Mouse (Mus musculus): Measurements from ENCODE around the gene Fuca1.
A peak's percentile ranks its signal among the peaks of the same experiment; 100 is the strongest.
"Not testable (repeated sequence)": the region's sequence is repeated elsewhere in the genome, so short reads cannot be mapped to it uniquely, and the experiment has no call there.

Gene Fuca1

DNA sequence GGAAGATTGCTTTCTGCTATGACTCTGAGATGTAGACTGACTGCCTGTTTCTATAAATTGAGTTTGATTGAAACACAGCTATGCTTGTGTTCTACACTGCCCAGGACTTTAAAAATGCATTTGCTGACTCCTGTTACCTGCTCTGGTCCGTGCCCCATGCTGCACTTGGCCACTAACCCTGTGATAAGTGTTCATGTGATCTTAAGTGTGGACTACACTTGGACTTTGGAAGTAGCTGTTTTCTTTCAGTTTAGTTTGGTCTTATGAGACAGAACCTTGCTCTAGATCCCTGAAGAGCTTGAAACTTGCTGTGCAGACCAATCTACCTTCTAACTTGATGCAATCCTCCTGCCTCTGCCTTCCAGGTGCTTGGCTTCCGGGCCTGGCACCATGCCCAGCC is 3.9 kb downstream of the Fuca1 start:
- no peak for DNase-seq (ENCODE audit: low spot score in 2 of 2)

DNA sequence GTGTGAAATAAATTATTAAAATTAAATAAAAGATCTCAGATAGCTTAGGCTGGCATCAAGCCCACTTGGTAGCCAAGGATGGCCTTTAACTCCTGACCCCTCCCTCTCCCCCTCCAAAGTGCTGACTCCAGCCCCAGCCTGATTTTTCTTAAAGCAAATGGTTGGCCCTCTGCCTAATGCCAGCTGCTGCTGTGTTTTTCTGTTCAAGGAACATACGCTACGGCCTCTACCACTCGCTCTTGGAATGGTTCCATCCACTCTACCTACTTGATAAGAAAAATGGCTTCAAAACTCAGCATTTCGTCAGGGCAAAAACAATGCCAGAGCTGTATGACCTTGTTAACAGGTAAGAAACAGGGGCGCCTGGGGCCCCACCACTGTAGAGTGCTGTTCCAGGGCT is 4.8 kb downstream of the Fuca1 start:
- no peak for DNase-seq (ENCODE audit: low spot score in 2 of 2)

DNA sequence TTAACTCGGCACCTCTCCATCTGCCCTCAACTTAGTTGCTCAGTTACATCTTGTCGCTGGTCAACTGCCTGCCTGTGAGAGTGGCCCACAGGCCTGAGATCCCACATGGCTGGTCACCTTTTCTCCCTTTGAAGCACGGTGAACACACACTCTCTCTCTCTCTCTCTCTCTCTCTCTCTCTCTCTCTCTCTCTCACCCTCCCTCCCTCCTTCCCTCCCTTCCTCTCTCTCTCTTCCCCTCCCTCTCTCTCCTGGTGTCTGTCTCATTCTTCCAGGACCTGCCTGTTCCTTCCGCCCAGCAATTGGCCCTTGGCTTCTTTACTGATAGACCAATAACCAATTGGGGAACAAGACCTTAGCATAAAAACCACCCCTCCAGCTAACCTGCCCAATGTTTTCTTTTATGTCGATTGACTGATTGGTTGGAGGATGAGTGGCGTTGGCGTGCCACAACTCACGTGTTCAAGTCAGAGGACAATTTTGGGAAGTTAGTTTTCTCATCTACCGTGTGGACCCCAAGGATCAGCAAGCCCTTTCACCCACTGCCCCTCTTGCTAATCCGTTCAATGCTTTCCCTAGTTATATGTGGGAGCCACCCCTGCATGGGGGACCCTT is 5.8 kb downstream of the Fuca1 start:
- DNase-seq (ENCODE audit: low spot score in 2 of 2), result no peak

DNA sequence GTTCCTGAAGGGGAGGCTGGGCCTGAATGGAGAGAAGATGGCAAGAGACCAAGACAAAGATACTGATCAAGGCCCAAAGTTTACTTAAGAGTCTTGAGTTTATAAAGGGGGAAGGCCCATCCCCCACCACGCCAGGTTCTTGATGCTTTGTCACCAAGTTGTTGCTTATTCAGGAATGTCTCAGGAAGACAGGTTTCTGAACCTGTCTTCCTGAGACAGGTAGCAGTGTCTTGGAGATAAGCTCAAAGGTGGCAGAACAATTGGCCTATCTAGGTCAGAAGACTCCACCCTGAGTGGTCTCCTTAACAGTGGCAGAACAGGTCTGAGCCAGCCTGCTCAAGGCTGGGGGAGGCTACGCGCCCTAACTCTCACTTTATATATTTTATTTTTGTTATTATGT is 6.3 kb downstream of the Fuca1 start:
- DNase-seq (ENCODE audit: low spot score in 2 of 2), result no peak

DNA sequence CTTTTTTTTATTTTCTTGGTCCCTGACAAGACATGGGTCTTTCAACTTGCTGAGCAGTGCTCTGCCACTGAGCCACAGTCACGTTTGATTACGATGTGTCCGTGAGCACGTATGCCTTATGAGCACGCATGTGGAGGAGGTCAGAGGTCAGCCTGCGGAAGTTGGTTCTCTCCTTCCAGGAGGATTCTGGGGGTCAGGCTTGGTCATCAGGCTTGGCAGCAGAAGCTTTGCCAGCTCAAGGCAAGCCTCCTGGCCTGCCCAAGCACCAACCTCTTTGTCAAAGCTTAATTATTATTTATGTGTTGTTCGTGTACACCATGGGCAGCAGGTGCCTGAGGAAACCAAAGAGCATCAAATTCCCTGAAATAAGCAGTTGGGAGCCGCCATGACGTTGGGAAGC is 7.8 kb downstream of the Fuca1 start:
- DNase-seq (ENCODE audit: low spot score in 2 of 2), result no peak

DNA sequence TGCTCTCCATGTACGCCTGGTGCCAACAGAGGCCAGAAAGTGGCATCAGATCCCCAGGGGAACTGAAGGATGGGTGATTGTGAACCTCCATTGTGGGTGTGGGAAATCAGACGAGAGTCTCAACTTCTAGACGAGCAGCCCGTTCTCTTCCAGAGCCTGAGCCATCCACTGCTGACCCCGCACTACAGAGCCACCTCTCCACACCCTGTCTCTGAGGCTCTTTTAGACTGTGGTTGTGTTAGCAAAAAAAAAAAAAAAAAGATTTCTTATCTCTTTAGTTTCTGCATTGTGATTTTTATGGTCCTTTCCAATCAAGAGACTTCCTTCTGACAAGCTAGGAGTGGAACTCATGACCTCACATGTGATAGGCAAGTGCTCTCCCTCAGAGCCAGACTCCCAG is 8.9 kb downstream of the Fuca1 start:
- DNase-seq (ENCODE audit: low spot score in 2 of 2), result no peak

DNA sequence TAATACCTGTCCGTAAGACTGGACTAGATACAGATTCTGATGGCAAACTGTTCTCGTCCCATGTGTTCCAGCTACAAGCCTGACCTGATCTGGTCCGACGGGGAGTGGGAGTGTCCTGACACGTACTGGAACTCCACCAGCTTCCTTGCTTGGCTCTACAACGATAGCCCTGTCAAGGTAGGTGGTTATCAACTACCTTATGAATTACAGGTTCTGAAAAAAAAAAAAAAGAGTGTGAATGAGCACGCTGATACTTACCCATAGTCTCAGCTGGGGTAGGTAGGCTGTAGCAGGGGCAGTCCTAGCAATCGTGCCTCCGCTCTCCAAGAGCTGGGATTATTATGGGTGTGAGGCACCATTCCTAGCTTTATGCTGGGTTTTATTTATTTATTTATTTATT is 9.3 kb downstream of the Fuca1 start:
- DNase-seq (ENCODE audit: low spot score in 2 of 2), result no peak

DNA sequence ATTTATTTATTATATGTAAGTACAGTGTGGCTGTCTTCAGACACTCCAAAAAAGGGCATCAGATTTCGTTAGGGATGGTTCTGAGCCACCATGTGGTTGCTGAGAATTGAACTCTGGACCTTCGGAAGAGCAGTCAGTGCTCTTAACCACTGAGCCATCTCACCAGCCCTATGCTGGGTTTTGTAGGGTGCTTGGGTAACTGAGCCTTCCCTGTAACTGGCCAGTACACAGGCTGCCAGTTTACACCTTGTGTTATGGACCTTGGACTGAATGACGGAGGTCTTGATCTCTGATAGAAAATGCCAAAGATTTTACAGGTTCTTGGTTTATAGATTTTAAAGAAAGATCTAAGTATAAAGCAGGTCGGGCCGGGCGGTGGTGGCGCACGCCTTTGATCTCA is 9.7 kb downstream of the Fuca1 start:
- DNase-seq (ENCODE audit: low spot score in 2 of 2), result no peak

DNA sequence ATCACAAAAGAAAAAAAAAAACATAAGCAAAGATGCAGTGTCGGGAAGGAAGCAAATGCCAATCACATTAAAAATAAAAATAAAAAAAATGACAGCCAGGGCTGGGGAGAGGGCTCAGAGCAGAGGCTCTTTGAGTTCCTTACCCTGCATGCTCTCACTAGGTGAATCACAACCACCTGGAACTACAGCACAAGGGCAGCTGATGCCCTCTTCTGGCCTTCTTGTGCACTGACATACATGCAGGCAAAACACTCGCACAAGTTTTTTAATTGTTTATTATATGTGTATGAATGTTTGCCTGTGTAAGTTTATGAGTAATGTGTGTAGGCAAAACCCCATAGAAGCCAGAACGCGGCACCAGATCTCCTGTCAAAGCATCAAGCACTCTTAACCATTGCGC is 11.3 kb downstream of the Fuca1 start:
- DNase-seq (ENCODE audit: low spot score in 2 of 2), result peak in 1 of 2 experiments; percentile 45

DNA sequence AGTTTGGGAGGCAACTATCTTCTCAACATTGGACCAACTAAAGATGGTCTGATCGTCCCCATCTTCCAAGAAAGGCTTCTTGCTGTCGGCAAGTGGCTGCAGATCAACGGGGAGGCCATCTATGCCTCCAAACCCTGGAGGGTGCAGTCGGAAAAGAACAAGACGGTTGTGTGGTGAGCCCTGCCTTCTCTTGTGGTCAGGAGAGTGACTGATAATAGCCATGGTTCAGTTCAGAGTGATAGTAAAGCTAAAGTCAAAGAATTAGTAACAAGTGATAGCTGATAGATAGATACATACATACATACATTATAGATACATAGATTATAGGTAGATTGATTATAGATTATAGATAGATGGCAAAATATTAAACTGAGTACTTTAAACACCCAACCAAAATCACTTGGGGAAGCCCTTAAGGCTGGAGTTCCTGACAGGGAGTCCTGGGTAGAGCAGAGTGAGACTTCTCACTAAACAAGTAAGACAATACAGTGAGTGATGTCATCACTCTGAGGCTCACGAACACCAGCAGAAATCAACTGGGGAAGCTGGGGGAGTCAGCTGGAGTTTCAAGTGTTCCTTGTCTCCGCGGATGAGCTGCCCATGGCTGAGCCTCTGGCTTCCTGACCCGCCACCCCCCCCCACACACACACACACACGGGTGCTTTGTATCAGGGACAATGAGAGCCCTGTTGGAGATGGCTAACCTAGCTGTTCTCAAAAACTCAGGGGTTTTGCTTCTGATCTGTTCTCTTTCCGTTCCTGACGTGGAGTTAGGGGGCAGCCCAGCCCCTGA is 14.4 kb downstream of the Fuca1 start:
- DNase-seq (ENCODE audit: low spot score in 2 of 2), result no peak

DNA sequence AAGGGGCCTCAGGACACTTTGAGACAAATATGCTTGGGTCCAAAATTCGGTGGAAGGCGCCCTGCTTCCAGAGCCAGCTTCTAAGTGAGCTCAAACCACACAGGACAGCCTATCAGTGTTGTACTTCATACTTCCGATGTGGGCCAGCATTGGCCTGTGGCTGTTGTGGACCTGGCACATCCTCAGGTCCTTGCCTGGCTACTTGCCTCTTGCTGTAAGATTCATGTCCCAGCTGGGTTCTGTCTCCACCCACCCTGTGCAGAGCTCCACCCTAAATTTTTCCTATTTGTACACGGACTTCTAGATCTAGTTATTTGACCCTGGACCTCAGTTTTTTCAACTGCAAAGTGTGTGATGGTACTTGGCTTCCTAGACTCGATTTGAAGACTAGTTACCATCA is 15.0 kb downstream of the Fuca1 start:
- no peak for DNase-seq (ENCODE audit: low spot score in 2 of 2)

DNA sequence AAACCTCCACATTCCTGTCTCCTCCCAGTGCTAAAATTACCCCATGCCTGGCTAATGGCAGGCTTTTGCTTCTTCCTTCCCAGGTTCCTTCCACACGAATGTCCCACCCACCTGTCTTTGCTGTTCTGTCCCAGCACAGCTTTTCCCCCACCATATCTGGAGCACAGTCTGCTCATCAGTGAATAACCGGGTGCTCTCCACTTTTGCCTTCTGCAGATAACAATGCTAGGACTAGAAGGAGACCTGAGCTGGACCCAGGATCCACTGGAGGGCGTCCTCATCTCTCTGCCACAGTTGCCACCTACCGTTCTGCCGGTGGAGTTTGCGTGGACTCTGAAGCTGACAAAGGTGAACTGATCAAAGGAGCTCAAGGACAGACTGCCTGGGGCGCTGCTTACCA is 18.3 kb downstream of the Fuca1 start:
- DNase-seq (ENCODE audit: low spot score in 2 of 2), result no peak

DNA sequence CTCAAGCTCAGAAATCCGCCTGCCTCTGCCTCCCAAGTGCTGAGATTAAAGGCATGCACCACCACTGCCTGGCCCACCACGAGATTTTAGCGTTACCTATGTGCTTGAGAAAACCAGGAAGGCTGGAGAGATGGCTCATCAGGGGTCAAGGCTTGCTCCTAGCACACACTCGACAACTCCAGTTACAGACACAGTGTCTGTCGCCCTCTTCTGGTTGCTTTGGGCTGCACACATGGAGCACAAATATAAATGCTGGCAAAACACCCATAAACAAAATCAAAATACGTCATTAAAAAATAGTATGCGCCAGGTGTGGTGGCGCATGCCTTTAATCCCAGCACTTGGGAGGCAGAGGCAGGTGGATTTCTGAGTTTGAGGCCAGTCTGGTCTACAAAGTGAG is 20.5 kb downstream of the Fuca1 start:
- not testable (repeated sequence) for DNase-seq (ENCODE audit: low spot score in 2 of 2)

DNA sequence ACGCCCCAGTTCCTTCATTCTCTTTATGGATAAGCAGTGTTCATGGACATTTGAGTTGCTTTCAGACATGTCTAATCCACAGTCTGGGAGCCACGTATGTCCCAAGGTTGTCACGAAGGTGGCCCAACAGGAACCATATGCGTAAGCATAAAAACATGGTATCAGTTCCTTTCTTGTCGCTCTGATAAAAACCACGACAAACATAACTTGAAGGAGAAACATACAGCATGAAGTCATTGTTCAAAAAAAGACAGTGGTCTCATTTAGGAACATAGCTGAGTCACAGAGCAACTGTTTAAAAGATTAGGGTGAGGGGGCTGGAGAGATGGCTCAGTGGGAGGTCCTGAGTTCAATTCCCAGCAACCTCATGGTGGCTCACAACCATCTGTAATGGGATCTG is 21.7 kb downstream of the Fuca1 start:
- no peak for DNase-seq (ENCODE audit: low spot score in 2 of 2)

DNA sequence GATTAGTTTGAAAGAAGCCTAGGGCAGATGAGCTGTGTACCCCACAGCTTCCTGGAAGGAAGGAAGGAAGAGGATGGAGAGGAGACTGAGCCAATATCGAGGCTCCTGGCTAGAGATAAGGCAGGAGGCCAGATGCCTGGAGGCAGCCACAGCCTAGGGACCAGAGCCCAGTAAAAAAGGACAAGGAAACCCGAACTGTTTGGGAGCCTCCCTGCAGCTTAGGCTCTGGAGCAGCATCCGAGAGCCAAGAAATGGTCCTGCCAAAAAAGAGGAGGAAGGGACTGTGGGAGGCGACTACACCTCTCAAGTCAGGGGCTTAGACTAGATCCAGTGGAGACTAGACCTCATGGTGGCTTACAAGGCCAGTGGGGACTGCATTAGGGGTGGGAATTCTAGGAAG is 22.9 kb downstream of the Fuca1 start:
- DNase-seq (ENCODE audit: low spot score in 2 of 2), result no peak

DNA sequence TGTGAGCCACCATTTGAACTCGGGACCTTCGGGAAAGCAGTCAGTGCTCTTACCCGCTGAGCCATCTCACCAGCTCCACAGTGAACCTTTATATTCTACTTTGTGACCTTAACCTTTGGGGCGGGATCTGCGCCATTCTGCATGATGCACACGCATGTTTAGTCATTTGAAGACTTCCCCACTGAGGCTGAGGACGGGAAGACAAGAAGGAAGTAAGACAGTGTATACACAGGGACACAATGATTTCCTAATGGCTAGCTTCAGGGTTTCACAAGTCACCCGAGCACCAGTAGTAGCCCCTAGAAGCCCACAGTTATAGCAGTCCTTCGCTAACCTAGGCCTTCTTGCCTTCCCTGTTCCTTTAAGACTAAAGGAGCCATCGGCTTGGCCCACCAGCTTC is 25.2 kb downstream of the Fuca1 start:
- DNase-seq (ENCODE audit: low spot score in 2 of 2), result no peak

DNA sequence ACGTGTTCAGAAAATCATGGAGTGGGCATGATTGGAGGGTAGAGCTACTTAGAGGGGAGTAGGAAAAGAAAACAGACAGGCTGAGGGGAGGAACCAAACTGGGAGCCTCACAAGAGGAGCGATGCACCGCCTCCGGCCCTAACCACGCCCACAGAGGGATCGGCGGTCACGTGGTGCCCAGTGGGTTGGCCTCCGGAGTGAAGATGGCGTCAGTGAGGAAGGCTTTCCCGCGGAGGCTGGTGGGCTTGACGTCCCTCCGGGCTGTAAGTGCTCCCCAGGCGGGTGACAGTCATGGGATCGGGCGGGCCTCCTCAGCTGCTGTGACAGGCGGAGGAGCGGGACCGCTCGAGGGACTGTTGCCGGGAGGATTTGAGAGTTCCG is 25.7 kb downstream of the Fuca1 start, which contains the start of gene Hmgcl:
Gene Hmgcl, plus strand, starts transcription at position 171 of the 381 bp plus-strand sequence.
- peak; percentile 90 to 94 for DNase-seq (ENCODE audit: low spot score in 2 of 2)

DNA sequence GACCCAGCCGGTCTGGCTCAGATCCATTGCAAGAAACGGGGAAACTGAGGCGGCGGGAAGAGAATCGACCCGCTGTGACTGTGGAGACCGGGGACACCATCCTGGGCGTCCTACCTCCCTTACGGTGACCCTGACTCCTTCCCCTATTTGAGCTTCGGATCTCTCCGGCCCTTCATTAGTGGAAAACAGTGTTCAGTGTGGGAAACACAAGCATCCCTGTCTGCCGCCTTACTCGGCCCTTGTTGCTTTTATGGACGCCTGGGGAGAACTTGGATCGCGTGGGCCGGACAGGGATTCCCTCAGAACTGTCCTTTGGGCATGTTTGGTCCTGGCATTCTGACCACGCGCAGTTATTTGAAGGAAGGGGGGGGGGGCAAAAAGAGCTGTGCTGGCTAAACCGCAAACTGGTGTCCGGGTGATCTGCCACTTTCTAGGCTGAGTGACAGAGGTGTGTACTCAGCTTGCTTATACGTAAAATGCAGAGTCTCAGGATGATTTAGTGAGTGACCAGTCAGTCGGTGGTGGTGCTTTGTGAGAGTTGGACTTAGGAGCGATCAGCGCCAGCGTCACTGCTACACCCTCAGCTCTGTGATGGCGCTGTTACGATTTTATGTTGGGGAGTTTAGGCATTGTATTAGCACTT is 26.2 kb downstream of the Fuca1 start:
- DNase-seq (ENCODE audit: low spot score in 2 of 2), result no peak

DNA sequence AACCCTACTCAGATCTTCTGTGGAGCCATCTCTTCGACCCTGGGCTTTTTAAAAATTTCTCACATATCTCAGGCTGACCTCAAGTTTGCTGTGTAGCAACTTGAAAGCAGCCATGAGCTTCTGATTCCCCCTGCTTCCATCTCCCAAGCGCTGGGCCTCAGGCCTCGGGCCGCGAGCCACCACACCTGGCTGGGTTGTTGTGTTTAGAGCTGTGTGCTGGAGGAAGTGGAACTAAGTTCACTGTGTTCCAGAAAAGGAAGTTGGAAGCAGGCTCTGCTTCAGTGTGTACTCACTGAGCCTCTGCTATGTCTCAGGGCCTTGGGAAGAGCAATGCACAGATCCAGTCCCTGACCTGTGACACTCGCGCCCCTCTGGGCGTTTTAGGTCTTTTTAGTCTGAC is 27.6 kb downstream of the Fuca1 start:
- no peak for DNase-seq (ENCODE audit: low spot score in 2 of 2)

DNA sequence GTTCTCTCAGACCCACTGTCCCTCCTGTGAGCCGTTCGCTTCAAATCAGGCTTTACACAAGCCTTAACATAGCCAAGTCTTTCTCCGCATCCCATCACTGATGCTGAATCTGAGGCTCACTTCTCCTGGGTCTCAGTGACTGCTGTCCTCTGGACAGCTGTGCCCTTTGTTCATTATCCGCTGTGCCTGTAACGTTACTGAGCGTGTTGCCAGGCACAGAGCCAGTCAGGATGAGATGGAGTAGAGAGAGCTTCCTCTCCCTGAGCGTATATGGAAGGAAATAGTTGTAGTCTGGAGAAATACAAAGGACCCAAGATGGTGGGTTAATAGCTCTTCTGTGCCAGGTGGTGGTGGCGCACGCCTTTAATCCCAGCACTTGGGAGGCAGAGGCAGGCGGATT is 28.9 kb downstream of the Fuca1 start:
- no peak for DNase-seq (ENCODE audit: low spot score in 2 of 2)

DNA sequence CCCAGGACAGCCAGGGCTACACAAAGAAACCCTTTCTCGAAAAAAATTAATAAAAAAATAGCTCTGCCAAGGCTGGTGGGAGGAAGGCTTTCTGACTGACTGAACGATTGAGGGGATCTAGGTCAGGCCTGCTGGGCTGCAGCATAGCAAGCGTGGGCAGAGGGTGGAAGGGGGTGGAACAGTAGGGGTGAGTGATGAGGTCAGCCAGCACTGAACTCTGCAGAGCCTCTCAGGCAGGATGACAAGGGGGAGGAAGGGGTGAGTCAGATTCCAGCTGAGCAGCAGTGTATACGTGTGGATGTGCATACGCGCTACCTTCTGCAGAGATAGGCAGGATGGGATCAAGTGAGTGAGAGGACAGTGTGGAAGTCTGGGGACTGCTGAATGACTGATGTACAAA is 29.4 kb downstream of the Fuca1 start:
- no peak for DNase-seq (ENCODE audit: low spot score in 2 of 2)

DNA sequence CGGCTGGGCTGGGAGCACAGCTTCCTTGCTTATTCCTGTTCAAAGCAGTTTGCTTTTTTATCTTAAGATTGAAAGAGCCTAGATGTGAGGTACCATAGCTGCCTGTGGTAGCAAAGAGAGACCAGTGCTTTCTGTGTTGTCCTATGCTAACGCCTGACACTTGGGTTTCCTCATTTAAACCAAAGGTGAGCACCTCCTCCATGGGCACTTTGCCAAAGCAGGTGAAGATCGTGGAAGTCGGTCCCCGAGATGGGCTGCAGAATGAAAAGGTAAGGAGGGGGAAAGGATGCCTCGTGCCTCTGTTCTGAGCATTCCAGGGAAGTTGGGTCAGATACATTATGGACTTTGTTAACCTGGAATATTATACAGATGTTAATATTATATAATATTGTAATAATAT is 29.8 kb downstream of the Fuca1 start:
- no peak for DNase-seq (ENCODE audit: low spot score in 2 of 2)

DNA sequence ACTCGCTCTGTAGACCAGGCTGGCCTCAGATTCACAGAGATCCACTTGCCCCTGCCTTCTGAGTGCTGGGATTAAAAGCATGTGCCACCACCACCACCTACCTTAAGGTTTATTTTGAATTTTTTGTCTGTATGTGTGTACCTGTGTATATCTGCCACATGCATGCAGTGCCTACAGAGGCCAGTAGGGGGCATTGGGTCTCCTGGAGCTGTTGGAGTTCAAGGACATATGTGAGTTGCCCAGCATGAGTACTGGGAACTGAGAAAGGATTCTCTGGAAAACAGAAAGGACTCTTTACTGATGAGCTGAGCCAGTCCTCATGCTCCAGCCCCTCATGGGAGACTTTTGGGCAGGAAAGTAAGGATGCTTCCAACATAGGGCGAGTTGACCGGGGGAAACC is 31.0 kb downstream of the Fuca1 start:
- DNase-seq (ENCODE audit: low spot score in 2 of 2), result no peak

Measured in thymus, postnatal 10 days (tissue).